Mouse (Mus musculus): ENCODE measurements around the gene Exoc8. TPM values are rescaled to one million over a fixed set of nuclear protein-coding genes. Genes with fewer than 3 reads are reported as not detected.

The Exoc8 gene
- polyA plus RNA-seq, 1 experiment from 2014 or later: 8.9 TPM

Other genes starting within 250 kb of the Exoc8 start
- 25.1 and 26.5 TPM in 2 replicates for gene 2310022B05Rik, start 234.3 kb downstream of the Exoc8 start, polyA plus RNA-seq (2015; fragmentation: Nextera tagmentation; extraction: Ambion mirVana)
- gene Ttc13, start 175.7 kb downstream of the Exoc8 start, polyA plus RNA-seq (2015; fragmentation: Nextera tagmentation; extraction: Ambion mirVana): 45.9 and 49.4 TPM in 2 replicates
- gene Arv1, start 175.6 kb downstream of the Exoc8 start, polyA plus RNA-seq (2015; fragmentation: Nextera tagmentation; extraction: Ambion mirVana): 22.5 and 24.3 TPM in 2 replicates
- 4.5 and 4.8 TPM in 2 replicates for gene Fam89a, start 145.9 kb downstream of the Exoc8 start, polyA plus RNA-seq (2015; fragmentation: Nextera tagmentation; extraction: Ambion mirVana)
- gene Trim67, start 104.6 kb downstream of the Exoc8 start, polyA plus RNA-seq (2015; fragmentation: Nextera tagmentation; extraction: Ambion mirVana): 0.63 and 0.74 TPM in 2 replicates
- 84.0 and 85.7 TPM in 2 replicates for gene Gnpat, start 34.7 kb downstream of the Exoc8 start, polyA plus RNA-seq (2015; fragmentation: Nextera tagmentation; extraction: Ambion mirVana)
- gene 2810004N23Rik, start 34.6 kb downstream of the Exoc8 start, polyA plus RNA-seq (2015; fragmentation: Nextera tagmentation; extraction: Ambion mirVana): 44.9 and 45.3 TPM in 2 replicates
- 9.6 and 9.9 TPM in 2 replicates for gene Sprtn, start 181 bp upstream of the Exoc8 start, polyA plus RNA-seq (2015; fragmentation: Nextera tagmentation; extraction: Ambion mirVana)
- 14.0 and 15.2 TPM in 2 replicates for gene Egln1, start 51.6 kb upstream of the Exoc8 start, polyA plus RNA-seq (2015; fragmentation: Nextera tagmentation; extraction: Ambion mirVana)
- gene Tsnax, start 115.3 kb upstream of the Exoc8 start, polyA plus RNA-seq (2015; fragmentation: Nextera tagmentation; extraction: Ambion mirVana): 111 and 117 TPM in 2 replicates
- 1.7 and 2.3 TPM in 2 replicates for gene Disc1, start 156.5 kb upstream of the Exoc8 start, polyA plus RNA-seq (2015; fragmentation: Nextera tagmentation; extraction: Ambion mirVana)

Data from stomach, embryonic 15.5 days (tissue).